Mouse (Mus musculus) megakaryocyte, adult 5-6 weeks (primary cell): Measurements from ENCODE around the gene Ppm1e. TPM values are rescaled to one million over a fixed set of nuclear protein-coding genes. Genes with fewer than 3 reads are reported as not detected.

Experiments used
- ATAC-seq: 2 replicates; pipeline ENCODE4 v1.8.0; 2016; ENCODE audit warnings: mild to moderate bottlenecking, inconsistent platforms; ENCODE audit not compliant: poor library complexity, severe bottlenecking
- total RNA-seq, 2 experiments: library from RNA; stranded (forward) in 1 of 2; stranded (reverse) in 1 of 2; fragments of 153-499, 151-499 nt in 1 of 2; fragments of 221-1000, 200-1000 nt in 1 of 2; gene quantifications; 2 replicates each; pipeline versions ENCODE4 v1.2.3 to v1.2.4; 2015 to 2017

Ppm1e gene
- 0.76 and 0.91 TPM in 2 replicates for total RNA-seq (2015)
- total RNA-seq (2017), result 0.57 and 0.81 TPM in 2 replicates

DNA sequence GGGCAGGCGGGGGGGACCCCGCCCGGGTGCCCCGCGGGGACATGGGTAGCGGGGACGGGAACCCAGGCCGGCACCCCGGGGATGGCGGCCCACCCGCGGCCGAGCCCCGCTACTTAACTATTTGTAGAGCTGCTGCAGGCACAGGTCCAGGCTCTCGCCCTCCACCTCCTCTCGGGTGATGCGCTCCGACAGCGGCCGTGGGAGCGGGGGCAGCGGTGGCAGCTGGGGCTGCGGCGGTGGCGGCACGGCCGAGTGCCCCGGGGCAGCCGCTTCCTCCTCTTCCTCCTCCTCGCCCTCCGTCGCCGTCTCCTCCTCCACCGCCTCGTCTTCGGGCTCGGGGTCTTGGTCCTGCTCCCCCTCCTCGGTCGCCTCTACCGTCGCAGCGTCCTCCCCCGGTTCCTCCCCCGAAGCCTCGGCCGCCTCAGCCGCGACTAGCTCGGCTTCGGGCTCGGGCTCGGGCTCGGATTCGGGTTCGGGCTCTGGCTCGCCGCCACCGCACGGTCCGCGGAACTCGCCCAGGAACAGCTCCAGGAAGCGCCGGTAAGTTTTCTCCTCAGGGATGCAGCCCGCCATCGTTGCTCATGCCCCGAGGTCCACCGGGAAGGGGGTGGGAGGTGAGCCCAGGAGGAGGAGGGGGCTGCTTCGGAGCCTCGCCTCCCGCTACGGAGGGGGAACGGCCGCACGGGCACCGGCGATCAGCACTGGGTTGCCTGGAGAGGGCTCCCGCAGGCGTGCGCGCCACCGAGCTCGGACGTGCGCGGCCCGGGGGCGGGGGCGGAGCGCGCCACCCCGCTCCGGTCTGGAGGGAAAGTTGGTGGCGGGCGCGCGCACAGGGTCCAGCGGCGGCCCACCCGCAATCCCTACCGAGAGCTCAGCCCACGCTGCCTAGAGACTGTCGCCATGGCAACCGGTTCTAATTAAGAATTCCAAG lies at the start of gene Ppm1e:
Gene Ppm1e, minus strand, starts transcription at position 693 of the 931 bp plus-strand sequence.
- peak; percentile 87 for ATAC-seq

DNA sequence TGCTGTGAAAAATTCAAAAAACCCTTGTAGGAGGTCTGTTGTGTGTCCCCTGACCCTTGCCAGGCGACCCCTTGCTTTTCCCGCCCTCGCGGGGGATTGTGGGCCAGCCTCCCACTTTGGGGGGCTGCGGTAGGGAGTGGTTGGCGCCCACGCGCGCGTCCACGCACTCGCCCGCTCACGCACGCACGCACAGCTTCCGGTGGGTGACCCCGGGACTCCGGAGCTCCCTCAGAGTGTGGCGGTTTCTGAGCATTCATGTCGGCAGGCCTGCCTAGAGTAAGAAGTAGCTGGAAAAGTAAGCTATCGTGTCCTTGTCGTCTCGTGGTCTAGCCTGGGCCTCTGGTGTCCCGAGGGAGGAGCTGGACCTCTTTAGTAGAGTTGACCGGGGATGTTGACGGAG lies 46.1 kb upstream of the Ppm1e start, which contains the start of the genes Rad51c and Tex14:
Gene Rad51c, minus strand, starts transcription at position 79 of the 400 bp plus-strand sequence.
Gene Tex14, plus strand, starts transcription at position 190 of the 400 bp plus-strand sequence.
- no peak for ATAC-seq

DNA sequence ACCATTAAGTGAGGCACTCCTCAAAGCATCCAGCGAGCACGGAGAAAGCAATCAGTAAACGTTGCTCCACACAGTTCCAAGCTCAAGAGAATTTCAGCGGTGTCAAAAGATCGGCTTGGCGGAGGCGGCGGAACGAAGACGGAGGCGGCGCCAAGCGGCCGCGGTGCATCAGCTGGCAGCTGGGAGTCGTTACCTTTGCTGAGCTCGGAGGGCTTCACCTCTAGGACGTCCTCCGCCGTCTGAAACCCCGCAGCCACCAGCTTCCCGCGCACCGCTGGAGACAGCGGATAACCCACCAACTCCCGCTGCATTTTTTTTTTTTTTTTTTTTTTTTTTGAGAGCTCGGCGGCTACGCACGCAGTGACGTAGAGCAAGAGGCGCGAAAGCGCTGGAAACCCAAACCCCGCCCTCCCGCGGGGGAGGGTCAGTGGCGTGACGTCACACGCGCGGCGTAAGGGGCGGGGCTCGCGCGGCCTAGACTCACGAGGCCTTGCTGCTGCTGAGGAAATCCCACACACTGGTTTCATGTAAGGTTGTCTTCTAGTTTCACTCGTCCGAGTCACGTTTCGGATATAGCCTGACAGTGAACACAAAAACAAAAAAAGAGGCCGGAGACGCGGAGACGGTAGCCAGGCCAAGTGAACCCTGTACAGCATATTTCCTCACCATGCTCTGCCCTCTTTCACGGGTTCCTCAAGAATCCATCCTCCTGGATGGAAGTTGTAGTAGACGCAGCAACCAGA lies 45.5 kb upstream of the Ppm1e start:
- ATAC-seq, result peak; percentile 99

- no peak for ATAC-seq
Observed at GRCm38 (mm10) chr11:87398402-87398801, 39.6 kb upstream of the Ppm1e start.

GRCm38 (mm10) chr11:87393855-87394254 lies 35.0 kb upstream of the Ppm1e start:
- ATAC-seq, result no peak

- no peak for ATAC-seq
Observed at GRCm38 (mm10) chr11:87385676-87386075, 26.9 kb upstream of the Ppm1e start.

DNA sequence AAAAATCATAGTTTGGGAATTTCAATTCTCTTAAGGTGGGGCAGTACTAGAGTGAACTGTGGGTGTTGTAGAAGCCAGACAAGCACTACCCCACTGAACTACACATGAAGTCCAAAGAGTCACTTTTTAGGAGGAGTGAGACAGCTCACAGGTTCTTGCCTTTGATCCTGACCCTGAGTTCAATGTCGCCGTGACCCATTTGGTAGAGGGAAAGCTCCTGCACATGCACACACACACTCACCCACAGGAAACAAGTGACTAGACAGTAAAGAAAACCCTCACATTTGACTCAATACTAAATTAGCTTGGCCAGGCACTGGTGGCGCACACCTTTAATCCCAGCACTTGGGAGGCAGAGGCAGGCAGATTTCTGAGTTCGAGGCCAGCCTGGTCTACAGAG lies 25.7 kb upstream of the Ppm1e start:
- ATAC-seq, result no peak

DNA sequence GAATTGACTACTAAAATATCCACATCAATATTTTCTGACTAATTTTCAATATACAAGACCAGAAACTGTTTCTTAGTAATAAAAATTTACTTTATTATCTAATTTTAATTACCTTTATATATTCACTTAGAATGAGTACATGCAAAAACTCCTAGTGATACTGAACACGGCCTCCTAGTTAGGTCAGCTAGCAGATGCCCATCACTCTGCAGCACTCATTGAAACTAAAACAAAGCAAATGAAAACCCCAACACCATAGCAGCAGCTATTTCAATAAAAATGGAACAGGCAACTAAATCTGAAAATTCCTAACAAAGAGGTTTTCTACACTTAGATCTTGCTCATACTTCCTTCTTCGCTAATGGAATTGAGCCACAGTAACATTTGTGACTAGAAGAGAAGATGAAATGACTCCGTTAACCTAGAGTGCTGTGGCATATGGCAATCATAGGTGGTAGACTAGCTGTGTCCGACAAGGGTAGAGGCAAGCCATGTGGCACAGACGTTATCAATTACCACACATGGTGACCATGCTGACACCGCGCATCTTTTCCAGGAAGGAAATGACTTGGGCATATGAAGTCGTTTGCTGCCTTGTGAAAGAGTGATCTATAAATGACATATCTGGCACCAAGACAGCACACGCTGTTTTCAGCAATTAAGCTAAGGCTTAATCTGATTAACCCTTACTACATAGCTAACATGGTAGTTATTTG lies 9.2 kb upstream of the Ppm1e start:
- peak; percentile 95 for ATAC-seq

DNA sequence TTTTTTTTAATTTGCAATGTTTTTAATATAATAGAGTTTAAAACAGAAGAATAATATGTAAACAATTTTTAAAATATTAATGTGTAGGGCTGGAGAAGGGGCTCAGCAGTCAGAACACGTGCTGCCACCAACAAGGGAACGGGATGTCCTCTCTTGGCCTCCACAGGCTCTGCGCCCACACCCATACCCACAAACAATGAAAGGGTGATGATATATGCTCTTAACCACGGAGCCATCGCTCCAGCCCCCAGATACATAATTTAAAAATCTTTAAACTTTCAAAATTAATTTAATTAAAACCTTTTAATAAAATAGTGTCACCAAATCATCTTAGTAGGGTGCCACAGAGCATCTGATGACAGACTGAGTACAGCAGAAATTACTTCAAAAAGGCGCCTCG lies 8.2 kb upstream of the Ppm1e start:
- no peak for ATAC-seq

GRCm38 (mm10) chr11:87365120-87365519 lies 6.3 kb upstream of the Ppm1e start:
- ATAC-seq, result no peak

GRCm38 (mm10) chr11:87359262-87359612 lies 414 bp upstream of the Ppm1e start:
- ATAC-seq, result no peak; the same call in 1 of the 2 replicates

DNA sequence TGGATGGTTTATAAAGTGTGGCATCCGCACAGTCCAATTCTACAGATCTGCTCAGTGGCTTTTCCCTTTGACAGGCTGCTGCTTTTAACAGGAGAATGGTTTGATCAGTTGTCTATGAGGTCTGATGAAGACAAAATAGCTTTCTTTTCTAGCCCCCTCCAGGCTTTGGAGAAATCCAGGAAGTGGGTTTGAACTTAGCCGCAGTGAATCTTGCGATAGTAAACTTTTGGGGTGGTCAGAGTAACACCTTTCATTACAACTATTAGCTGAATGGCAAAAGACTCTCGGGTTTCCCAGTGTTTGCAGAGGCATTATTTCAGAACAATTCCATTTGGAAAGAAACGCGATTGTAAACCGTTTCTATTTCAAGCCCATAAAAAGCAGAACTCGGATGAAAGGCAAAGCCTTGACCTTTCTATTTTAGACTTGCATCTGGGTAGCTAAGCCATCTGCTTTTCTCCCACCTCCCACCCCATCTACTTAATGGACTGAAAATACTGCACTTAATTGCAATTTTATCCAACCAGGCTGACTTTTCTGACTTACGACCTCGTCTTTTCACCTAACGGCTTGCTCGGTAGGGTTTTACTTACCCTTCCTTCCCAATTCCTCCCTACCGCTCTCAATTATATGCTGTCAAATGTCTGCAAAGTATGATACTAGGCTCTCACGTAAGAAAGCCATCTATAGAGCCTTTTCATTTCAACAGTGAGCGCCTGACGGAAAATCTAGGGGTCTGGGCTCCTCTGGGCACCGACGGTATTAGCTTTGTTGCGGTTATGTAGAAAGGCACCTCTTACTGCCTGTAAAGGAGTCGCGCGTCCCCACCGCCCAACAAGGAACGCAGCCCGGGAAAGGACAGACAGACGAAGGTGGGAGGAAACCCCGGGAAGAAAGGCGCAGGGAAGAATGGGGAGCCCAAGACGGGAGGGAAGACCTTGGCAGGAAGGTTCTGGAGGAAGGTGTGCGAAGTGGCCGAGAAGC lies 1.2 kb downstream of the Ppm1e start:
- peak; percentile 16; the same call in 1 of the 2 replicates for ATAC-seq

DNA sequence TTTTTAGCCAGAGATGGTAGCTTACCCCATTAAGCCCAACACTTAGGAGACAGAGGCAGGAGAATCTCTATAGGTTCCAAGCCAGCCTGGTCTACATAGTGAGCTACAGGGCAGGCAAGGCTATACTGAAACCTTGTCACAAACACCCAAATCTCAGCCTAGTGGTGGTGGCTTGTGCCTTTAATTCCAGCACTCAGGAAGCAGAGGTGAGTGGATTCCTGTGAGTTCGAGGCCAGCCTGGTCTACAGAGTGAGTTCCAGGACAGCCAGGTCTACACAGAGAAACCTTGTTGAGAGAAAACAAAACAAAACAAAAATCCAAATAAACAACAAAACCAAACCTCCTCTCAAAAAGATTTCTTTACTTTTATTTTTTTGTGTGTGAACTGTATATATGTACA lies 4.0 kb downstream of the Ppm1e start:
- no peak for ATAC-seq

DNA sequence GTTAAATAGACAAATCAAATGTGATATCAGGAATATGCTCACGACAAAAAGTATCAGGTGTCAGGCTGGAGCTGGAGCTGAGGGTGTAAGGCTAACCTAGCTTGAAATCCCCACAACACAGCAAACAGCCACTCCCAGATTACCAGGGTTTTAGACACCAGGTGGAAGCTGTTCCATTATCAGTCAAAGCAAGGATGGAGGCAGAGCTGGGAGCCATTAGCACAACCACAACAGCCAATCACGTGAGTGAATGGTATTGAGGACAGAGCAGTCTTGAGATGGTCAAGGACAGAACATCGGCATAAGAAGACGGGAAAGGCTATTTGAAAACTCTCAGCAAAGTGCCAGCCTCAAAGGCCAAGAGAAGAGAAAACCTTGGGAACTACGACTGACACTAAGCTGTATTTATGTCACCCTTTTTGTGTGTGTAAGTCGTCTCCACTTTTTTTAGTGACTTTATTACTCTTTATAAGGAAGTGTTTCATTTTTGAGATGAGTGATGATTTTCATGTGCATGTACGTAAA lies 5.1 kb downstream of the Ppm1e start:
- no peak for ATAC-seq

DNA sequence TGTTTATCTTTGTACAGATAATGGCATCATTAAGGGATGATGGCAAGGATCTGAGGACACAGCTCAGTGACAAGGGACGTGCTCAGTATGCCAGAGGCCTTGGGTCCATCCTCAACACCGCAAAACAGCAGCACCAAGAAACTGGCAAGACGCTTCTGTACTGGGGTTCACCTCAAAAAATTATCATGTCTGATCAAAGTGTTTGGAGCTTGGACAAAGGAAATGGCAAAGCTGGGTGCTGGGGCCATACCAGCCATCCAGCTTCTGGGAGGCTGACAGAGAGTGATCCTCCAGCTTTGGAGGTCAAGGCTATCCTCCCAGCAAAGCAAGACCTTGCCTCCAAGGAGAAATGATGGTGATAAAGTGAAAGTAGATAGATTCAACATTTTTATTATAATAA lies 32.4 kb downstream of the Ppm1e start:
- no peak for ATAC-seq

DNA sequence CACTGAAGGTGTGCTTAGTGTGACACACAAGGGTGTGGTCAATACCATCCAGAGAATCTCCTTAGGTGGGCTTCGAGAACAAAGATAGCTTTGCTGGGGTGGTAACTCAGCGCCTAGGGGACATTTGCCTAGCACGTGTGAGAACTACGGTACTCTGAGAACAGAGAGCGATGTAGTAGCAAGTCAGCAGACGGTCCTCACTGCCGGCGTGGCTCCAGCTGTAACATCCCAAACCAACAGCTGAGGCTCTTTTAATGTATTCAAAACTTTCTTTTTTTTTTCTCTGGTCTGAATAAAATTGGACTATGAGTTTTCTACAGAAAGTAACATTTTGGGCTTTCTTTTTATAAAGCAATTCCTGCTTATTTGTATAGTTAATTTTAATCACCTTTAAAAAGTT lies 36.3 kb downstream of the Ppm1e start:
- no peak for ATAC-seq

- no peak for ATAC-seq
Observed at GRCm38 (mm10) chr11:87320007-87320406, 38.8 kb downstream of the Ppm1e start.

- no peak for ATAC-seq
Observed at GRCm38 (mm10) chr11:87318956-87319708, 39.7 kb downstream of the Ppm1e start.

GRCm38 (mm10) chr11:87313533-87313932 lies 45.3 kb downstream of the Ppm1e start:
- ATAC-seq, result no peak
